Mouse (Mus musculus) liver, embryonic 16.5 days (tissue): ENCODE results near the gene Notum. TPM values are rescaled to one million over a fixed set of nuclear protein-coding genes. Genes with fewer than 3 reads are reported as not detected.

Experiments used
- ATAC-seq: fragments of 200-750 bp; cut with Nextera tagmentation; 2 replicates; pipeline ENCODE4 v1.8.0; 2017; ENCODE audit warnings: low read depth, mild to moderate bottlenecking, moderate number of reproducible peaks, moderate library complexity
- H3K27ac ChIP-seq: fragments of 300-500 bp; sonication (generic); 2 replicates; pipeline ENCODE4 v1.5.1; 2014; ENCODE audit warnings: mild to moderate bottlenecking, low read length
- H3K27me3 ChIP-seq: fragments of 300-500 bp; sonication (generic); 2 replicates; pipeline ENCODE4 v1.6.1; 2014; ENCODE audit warnings: low read depth, low read length, mixed read lengths; ENCODE audit not compliant: control insufficient read depth, insufficient read depth
- H3K36me3 ChIP-seq: fragments of 300-500 bp; sonication (generic); 2 replicates; pipeline ENCODE4 v1.6.1; 2014; ENCODE audit warnings: mild to moderate bottlenecking; ENCODE audit not compliant: control insufficient read depth, insufficient read depth
- H3K4me1 ChIP-seq: fragments of 300-500 bp; sonication (generic); 2 replicates; pipeline ENCODE4 v1.6.1; 2014; ENCODE audit warnings: low read depth, low read length, mixed read lengths; ENCODE audit not compliant: control insufficient read depth
- H3K4me2 ChIP-seq: fragments of 300-500 bp; sonication (generic); 2 replicates; pipeline ENCODE4 v1.6.1; 2014; ENCODE audit warnings: low read depth, low read length, mixed read lengths
- H3K4me3 ChIP-seq: fragments of 300-500 bp; sonication (generic); 2 replicates; pipeline ENCODE4 v1.5.1; 2014; ENCODE audit warnings: low read depth, mild to moderate bottlenecking, low read length
- H3K9ac ChIP-seq: fragments of 300-500 bp; sonication (generic); 2 replicates; pipeline ENCODE4 v1.6.1; 2014; ENCODE audit warnings: low read depth, low read length
- H3K9me3 ChIP-seq: fragments of 300-500 bp; sonication (generic); replicated peaks from 2 replicates; pipeline ENCODE4 v1.6.1; 2016; ENCODE audit warnings: low read length; ENCODE audit not compliant: control insufficient read depth
- WGBS: fragments of 180-500 bp; shearing (Covaris S2); extraction: QIAGEN DNeasy Blood & Tissue Kit; methylation state at CpG from one replicate; pipeline ENCODE4 v1.1.7; 2014; ENCODE audit not compliant: insufficient replicate concordance; 5-methylcytosine and 5-hydroxymethylcytosine counted together
- polyA plus RNA-seq: library from polyadenylated mRNA; unstranded; fragments of >200 nt; fragmentation: Nextera tagmentation; extraction: Ambion mirVana; gene quantifications from 2 replicates; pipeline ENCODE4 v1.2.1, GENCODE M21; 2015

Notum gene
- polyA plus RNA-seq, 1 experiment from 2014 or later: 0.20 TPM

DNA sequence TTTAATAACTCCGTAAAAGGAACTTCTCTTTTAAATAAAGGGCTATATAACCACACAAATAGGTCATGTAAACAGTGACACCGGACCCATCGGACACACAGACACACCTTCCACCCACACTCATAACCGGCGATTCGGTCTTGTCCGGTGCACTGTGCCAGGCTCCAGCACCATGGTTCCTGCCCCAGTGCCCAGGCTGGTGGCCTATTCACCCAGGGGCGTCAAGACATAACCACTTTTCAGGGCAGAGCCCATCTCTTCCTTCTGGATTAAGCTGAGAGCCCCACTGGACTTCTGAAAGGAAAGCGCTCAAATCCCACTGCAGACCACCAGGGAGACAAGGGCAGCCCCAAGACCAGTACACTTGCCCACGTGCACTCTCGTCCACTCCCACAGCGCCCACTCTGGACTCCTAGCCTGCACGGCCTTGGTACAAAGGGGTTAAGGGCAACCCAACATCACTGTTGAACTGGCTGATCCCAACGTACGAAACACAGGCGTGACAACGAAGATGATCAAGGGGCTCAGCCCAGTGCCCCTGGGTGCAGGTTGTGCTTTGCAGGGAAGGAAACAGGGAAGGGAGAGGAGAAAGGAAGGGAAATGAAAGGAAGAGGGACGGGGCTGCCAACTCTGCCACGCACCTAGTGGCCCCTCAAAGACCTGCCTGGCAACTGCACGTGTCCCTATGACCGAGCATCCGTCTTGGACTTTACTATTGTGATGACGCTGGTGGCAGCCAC, 32.2 kb downstream of the Notum start:
- no peak for ATAC-seq
- no peaks in the 10 kb centered on the region for H3K9me3 ChIP-seq
- peak overlapping the region; percentile 94 for H3K4me2 ChIP-seq
- peaks cover 8% of the 10 kb centered on the region for H3K36me3 ChIP-seq
- peak overlapping the region; percentile 100 for H3K27ac ChIP-seq
- peak overlapping the region; percentile 84 for H3K4me3 ChIP-seq
- peaks cover 74% of the 10 kb centered on the region for H3K4me1 ChIP-seq
- H3K27me3 ChIP-seq: no peaks in the 10 kb centered on the region
- H3K9ac ChIP-seq: peak overlapping the region; percentile 97
- 82% methylated on average over 23 of the region's 23 CpGs for WGBS

DNA sequence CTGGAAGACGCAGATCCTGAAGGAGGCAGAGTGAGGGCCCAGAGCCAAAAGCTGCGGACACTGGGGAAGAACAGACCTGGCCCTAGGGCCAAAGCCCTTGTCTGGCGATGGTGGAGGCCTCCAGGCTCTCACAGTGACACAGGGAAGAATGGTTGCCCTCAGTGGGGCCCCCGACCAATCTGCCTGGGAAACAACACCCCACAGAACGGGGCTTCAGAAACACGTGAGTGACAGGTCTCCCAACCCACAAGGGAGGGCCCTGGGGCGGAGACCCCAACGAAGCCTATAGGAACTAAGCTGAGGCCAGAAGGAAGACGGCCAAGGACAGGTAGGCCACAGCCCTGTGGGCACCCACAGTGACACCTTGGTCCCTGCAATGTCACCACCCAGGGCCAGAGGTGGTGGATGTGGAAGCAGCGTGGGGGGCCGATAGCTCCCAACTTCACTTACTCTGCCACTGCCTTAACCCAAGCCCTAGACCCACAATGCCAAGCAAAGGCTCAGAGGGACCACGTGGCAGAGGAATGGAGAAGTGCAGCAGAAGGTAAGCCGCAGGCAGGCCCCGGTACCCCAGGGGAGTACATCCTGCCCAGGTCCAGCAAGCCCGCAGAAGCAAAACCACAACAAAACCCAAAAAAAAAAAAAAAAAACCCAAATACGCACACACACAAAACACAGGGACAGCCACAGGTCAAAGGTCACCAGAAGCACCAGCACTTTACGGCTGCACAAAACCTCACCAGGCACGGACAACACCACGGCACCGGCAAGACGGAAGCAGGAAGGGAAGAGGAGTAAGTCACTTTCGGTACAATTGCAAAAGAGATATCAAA, 33.3 kb downstream of the Notum start:
- ATAC-seq: no peak
- Histone ChIP-seq H3K4me2 (peak overlapping the region; percentile 42), H3K27me3 (no peaks in the 10 kb centered on the region), H3K9me3 (no peaks in the 10 kb centered on the region), H3K4me1 (peaks cover 78% of the 10 kb centered on the region), H3K27ac (peak overlapping the region; percentile 31; the same call in 1 of the 2 replicates), H3K9ac (0 out of 2 replicates have a peak overlapping the region, but pooled peaks have one; percentile 1), H3K4me3 (peak overlapping the region; percentile 19; the same call in 1 of the 2 replicates), H3K36me3 (peaks cover 13% of the 10 kb centered on the region)
- 40% methylated on average over 22 of the region's 22 CpGs for WGBS

DNA sequence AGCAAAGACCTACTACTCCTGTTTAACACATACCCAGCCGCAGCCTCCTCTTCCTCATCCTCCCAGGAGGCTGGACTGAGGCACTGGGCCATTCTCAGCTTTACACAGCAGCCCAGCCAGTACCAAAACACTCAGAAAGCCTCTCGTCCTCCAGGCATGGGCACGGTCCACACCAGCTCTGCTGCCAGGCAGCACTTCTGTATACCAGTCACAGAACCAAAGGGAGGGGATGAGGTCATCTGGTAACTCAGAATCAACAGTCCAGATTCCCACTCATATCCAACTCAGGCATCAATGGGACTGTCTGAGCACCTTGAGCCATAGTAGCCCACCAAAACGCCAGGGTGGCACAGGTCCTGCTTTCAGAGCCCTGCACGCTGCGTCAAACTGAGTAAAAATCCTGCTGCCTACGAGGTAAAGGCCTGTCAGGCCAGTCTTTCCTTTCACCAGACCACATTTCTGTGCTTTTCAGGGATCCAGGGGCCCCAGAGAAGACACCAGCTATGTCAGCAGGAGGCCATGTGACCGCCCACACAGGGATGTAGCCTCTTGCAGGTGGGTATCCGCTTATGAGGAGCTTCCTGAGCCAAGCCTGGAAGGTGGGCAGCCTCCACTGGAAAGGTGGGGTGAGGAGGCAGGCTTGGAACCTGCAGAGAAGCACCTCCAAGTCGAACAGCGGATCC, 34.0 kb downstream of the Notum start:
- Histone ChIP-seq H3K27me3 (no peaks in the 10 kb centered on the region), H3K4me3 (no peak overlapping the region), H3K9ac (no peak overlapping the region), H3K4me2 (no peak overlapping the region), H3K27ac (no peak overlapping the region), H3K4me1 (peaks cover 73% of the 10 kb centered on the region), H3K9me3 (no peaks in the 10 kb centered on the region), H3K36me3 (peaks cover 18% of the 10 kb centered on the region)
- ATAC-seq: no peak
- WGBS: 80% methylated on average over 11 of the region's 11 CpGs

- H3K4me3 ChIP-seq: peak within 1 kb of the TSS; percentile 90
- no peaks in the 10 kb centered on the region for H3K9me3 ChIP-seq
- ATAC-seq: no peak
- 9% methylated on average over 5 of the region's 5 CpGs for WGBS
- H3K4me2 ChIP-seq: peak within 1 kb of the TSS; percentile 79
- peak within 1 kb of the TSS; percentile 91 for H3K9ac ChIP-seq
- H3K36me3 ChIP-seq: peaks cover 32% of the 10 kb centered on the region
- H3K27ac ChIP-seq: peak within 1 kb of the TSS; percentile 92
- H3K4me1 ChIP-seq: peaks cover 57% of the 10 kb centered on the region
- no peaks in the 10 kb centered on the region for H3K27me3 ChIP-seq
These were observed 35.7 kb downstream of the Notum start, which contains the start of gene Sirt7 for GRCm38 (mm10) chr11:120625152-120625775. Gene Sirt7 (minus strand): TSS chr11:120625240.

DNA sequence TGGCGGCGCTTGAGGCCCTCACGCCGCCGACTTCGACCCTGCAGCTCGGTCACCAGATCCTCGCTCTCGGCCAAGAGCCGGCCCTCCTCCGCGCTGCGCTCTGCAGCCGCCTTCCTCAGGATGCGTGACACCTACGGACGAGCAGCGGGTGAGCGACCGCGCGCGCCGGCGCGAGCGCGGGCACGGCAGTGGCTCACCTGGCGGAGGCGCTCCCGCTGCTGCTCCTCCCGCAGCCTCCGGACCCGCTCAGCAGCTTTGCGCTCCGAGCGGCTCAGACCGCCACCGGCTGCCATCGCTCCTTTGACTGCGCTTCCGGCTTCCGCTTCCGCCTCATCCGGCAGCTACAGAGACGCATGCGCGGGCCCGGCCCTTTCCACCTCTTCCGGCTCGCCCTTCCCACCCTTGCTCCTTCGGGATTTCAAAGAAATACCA, 36.3 kb downstream of the Notum start:
- peak overlapping the region; percentile 91 for H3K9ac ChIP-seq
- H3K36me3 ChIP-seq: peaks cover 37% of the 10 kb centered on the region
- H3K9me3 ChIP-seq: no peaks in the 10 kb centered on the region
- ATAC-seq: peak; percentile 62
- H3K4me1 ChIP-seq: peaks cover 52% of the 10 kb centered on the region
- peak overlapping the region; percentile 79 for H3K4me2 ChIP-seq
- H3K4me3 ChIP-seq: peak overlapping the region; percentile 90
- under 1% methylated on average over 51 of the region's 53 CpGs for WGBS
- no peaks in the 10 kb centered on the region for H3K27me3 ChIP-seq
- peak overlapping the region; percentile 92 for H3K27ac ChIP-seq

DNA sequence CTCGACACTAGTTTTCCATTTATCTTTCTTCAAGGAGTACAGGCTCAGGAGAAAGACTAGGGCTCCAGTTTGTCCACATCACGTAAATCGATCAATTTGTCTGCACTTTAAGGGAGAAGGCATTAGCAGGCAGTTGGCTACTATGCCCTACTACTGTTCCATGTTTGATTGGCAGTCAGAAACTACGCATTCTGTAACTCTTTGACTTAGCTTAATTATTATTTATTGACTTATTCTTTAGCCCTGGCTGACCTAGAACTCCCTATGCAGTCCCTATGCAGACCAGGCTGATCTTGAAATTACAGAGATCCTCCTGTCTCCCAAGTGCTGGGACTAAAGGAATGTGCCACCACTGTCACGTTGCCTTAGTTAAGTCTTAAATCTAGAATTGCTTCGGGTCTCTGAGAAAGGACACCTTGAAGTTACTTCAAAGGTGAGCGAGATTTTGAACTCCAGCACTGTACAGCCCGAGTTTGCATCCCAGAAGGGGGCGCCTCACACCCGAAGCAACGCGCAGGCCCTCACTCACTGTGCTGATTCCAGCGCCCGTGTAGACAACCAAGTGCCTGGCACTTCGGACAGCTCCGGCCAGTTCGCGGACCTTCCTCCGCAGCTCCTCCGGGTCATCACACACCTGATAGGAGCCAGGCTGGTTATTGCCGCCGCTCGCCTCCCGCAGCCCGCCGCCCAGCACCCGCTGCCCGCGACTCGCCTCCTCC, 36.9 kb downstream of the Notum start:
- no peaks in the 10 kb centered on the region for H3K27me3 ChIP-seq
- peak overlapping the region; percentile 79 for H3K4me2 ChIP-seq
- 10% methylated on average over 29 of the region's 30 CpGs for WGBS
- ATAC-seq: peak; percentile 80
- H3K4me1 ChIP-seq: peaks cover 46% of the 10 kb centered on the region
- H3K9ac ChIP-seq: peak overlapping the region; percentile 91
- H3K27ac ChIP-seq: peak overlapping the region; percentile 92
- H3K36me3 ChIP-seq: peaks cover 42% of the 10 kb centered on the region
- H3K9me3 ChIP-seq: no peaks in the 10 kb centered on the region
- H3K4me3 ChIP-seq: peak overlapping the region; percentile 90

DNA sequence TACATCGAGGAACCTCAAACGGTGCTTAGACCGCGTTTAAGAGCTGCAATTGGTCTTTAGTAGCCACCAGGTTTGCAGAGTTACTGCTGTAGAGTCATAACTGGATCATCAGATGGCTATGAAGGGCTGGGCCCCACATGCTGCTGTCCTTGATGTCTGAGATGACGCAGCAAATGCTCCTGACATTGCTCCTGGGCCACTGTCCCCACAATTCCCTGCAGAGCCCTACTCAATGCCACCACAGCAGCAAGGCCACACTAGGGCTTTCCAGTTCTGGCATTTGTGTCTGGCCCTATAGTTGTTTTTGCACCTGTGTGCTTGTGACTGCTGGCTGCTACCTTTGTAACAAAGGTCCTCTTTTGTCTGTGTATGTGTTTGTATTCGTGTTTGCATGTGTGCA, 38.2 kb downstream of the Notum start:
- peaks cover 48% of the 10 kb centered on the region for H3K4me1 ChIP-seq
- H3K36me3 ChIP-seq: peaks cover 49% of the 10 kb centered on the region
- 87% methylated on average over 6 of the region's 6 CpGs for WGBS
- H3K27me3 ChIP-seq: no peaks in the 10 kb centered on the region
- no peak overlapping the region for H3K9ac ChIP-seq
- no peak overlapping the region for H3K4me2 ChIP-seq
- H3K9me3 ChIP-seq: no peaks in the 10 kb centered on the region
- H3K27ac ChIP-seq: no peak overlapping the region
- no peak for ATAC-seq
- H3K4me3 ChIP-seq: no peak overlapping the region

- Histone ChIP-seq H3K4me2 (no peak overlapping the region), H3K27ac (no peak overlapping the region), H3K36me3 (peaks cover 47% of the 10 kb centered on the region), H3K4me3 (no peak overlapping the region), H3K27me3 (no peaks in the 10 kb centered on the region), H3K9me3 (no peaks in the 10 kb centered on the region), H3K9ac (no peak overlapping the region), H3K4me1 (peaks cover 44% of the 10 kb centered on the region)
- WGBS: 88% methylated on average over 14 of the region's 14 CpGs
- no peak for ATAC-seq
These were observed 40.8 kb downstream of the Notum start for GRCm38 (mm10) chr11:120620195-120620594.
